Mouse (Mus musculus): ENCODE measurements at regions not wholly inside any gene's neighbourhood (a gene's known extent, or its start where the extent isn't known, plus 50 kb on each side); places are given as distances from the start of the nearest gene placed in this dataset.

GRCm38 (mm10) chr6:140133734-140134133, 92.5 kb upstream of the Plcz1 start:
- TF ChIP-seq CTCF (IDR thresholded peaks at IDR 0.05; ENCODE audit: low read depth): no peak
- TF ChIP-seq EP300 (optimal IDR thresholded peaks at IDR 0.05): no peak

Measured in stomach, postnatal 0 days (tissue).